Mouse (Mus musculus): ENCODE results near the gene Abcf3. TPM values are rescaled to one million over a fixed set of nuclear protein-coding genes. Genes with fewer than 3 reads are reported as not detected.

The Abcf3 gene
- total RNA-seq, 2 experiments from 2014 or later: 62.9 to 66.2 TPM

- intact Hi-C loops (cut with DNase I): loop anchor here (5.0 kb wide), 3 partner anchors 42 to 93 kb away; partner anchors contain the start of genes Ap2m1, Dvl3 and Psmd2
- peak; percentile 87 to 88 for DNase-seq
Observed at GRCm38 (mm10) chr16:20610501-20611356, 62.4 kb downstream of the Abcf3 start.

Small RNA genes within 50 kb of the gene (microRNA-seq; reads per million reads assigned to microRNA genes)
- 0 to 0.35 reads per million in 2 experiments for gene Mir1224

Other genes with a start within 250 kb of the Abcf3 start
- 100 to 1,000 TPM in 1 of 2 experiments, 10 to 100 TPM in 1; 90.9 to 105 TPM for gene Parl, start 246.2 kb upstream of the Abcf3 start, total RNA-seq (2021)
- gene Cyp2ab1, start 223.2 kb upstream of the Abcf3 start, total RNA-seq (2021): under 1 TPM; 0.15 to 0.22 TPM
- 10 to 100 TPM; 48.1 to 53.5 TPM for gene Abcc5, start 122.2 kb upstream of the Abcf3 start, total RNA-seq (2021)
- 10 to 100 TPM; 52.7 to 54.2 TPM for gene Eif2b5, start 49.8 kb upstream of the Abcf3 start, total RNA-seq (2021)
- 10 to 100 TPM; 60.7 to 61.7 TPM for gene Dvl3, start 31.6 kb upstream of the Abcf3 start, total RNA-seq (2021)
- 100 to 1,000 TPM; 253 to 284 TPM for gene Ap2m1, start 13.1 kb upstream of the Abcf3 start, total RNA-seq (2021)
- gene Vwa5b2, start 40.9 kb downstream of the Abcf3 start, total RNA-seq (2021): 1 to 10 TPM in 1 of 2 experiments, under 1 TPM in 1; 0.30 to 1.0 TPM
- gene Eef1akmt4, start 63.0 kb downstream of the Abcf3 start, total RNA-seq (2021): 1 to 10 TPM; 5.1 to 5.3 TPM
- under 1 TPM in 1 of 2 experiments, not detected in 1; 0.20 TPM for gene Gm49333, start 63.0 kb downstream of the Abcf3 start, total RNA-seq (2021)
- 10 to 100 TPM; 11.3 to 11.8 TPM for gene Alg3, start 63.2 kb downstream of the Abcf3 start, total RNA-seq (2021)
- 1 to 10 TPM; 1.3 to 1.6 TPM for gene Camk2n2, start 72.7 kb downstream of the Abcf3 start, total RNA-seq (2021)
- gene Ece2, start 81.3 kb downstream of the Abcf3 start, total RNA-seq (2021): under 1 TPM; 0.62 TPM
- 100 to 1,000 TPM; 195 TPM for gene Psmd2, start 103.1 kb downstream of the Abcf3 start, total RNA-seq (2021)
- gene Eif4g1, start 119.7 kb downstream of the Abcf3 start, total RNA-seq (2021): 100 to 1,000 TPM; 353 to 356 TPM
- gene Fam131a, start 144.7 kb downstream of the Abcf3 start, total RNA-seq (2021): 10 to 100 TPM; 16.0 to 18.9 TPM
- 10 to 100 TPM; 12.5 to 13.2 TPM for gene Polr2h, start 169.1 kb downstream of the Abcf3 start, total RNA-seq (2021)
- 1 to 10 TPM; 3.3 to 3.5 TPM for gene Clcn2, start 169.2 kb downstream of the Abcf3 start, total RNA-seq (2021)
- 1 to 10 TPM; 1.4 to 3.4 TPM for gene Chrd, start 184.6 kb downstream of the Abcf3 start, total RNA-seq (2021)
- gene Thpo, start 185.9 kb downstream of the Abcf3 start, total RNA-seq (2021): not detected

Measured in heart, postnatal 10 days (tissue).